Mouse (Mus musculus) CH12.LX (cell line): Measurements from ENCODE around the gene Nlrp6.

Source experiments
- EP300 ChIP-seq: IDR thresholded peaks from 2 replicates; pipeline ENCODE4 v1.6.1; 2011; ENCODE audit warnings: low read length, improper control_type of control experiment
- JUND ChIP-seq: conservative IDR thresholded peaks from 2 replicates; pipeline ENCODE4 v1.6.1; 2011; ENCODE audit warnings: low read depth, low read length, improper control_type of control experiment
- POLR2A ChIP-seq: IDR thresholded peaks from 2 replicates; pipeline ENCODE4 v1.6.1; 2011; ENCODE audit warnings: low read depth, mild to moderate bottlenecking, improper control_type of control experiment, low read length
- TCF12 ChIP-seq: IDR thresholded peaks from 2 replicates; pipeline ENCODE4 v1.6.1; 2014; ENCODE audit warnings: low read depth, mild to moderate bottlenecking, inconsistent platforms, low read length, improper control_type of control experiment
- USF2 ChIP-seq: conservative IDR thresholded peaks from 2 replicates; pipeline ENCODE4 v1.6.1; 2011; ENCODE audit warnings: low read depth, low read length, improper control_type of control experiment

DNA sequence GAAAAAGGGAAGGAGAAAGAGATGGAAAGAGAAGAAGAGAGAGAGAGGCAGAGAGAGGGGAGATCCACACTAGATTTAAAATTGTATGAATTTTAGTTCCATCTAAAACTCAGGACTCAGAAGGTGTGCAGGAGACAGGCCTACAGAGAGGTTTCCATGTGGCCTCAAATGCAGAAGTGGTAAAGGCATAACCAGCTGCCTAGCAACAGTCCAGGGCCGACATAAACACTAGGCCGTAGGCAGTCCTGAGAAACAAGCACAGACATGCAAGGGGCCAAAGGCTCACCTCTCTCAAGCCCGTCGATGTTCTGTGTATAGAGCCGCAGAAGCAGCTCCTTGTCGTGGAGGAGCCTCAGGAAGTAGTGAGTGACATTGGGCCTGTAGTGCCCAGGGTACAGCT lies 43.3 kb upstream of the Nlrp6 start:
- TF ChIP-seq TCF12, result 0 out of 2 replicates have a peak, but pooled peaks have one; percentile 37
- no peak for TF ChIP-seq JUND
- TF ChIP-seq POLR2A, result 0 out of 2 replicates have a peak, but pooled peaks have one; percentile 12
- peak; percentile 58 for TF ChIP-seq EP300
- TF ChIP-seq USF2, result no peak
